Mouse (Mus musculus) forebrain, embryonic 10.5 days (tissue): ENCODE measurements at regions not wholly inside any gene's neighbourhood (a gene's known extent, or its start where the extent isn't known, plus 50 kb on each side); places are given as distances from the start of the nearest gene placed in this dataset.
A peak's percentile ranks its signal among the peaks of the same experiment; 100 is the strongest.

Experiments
- DNase-seq: peaks from one replicate; pipeline ENCODE4 v3.0.0-alpha.2; 2017; ENCODE audit warnings: low spot score; ENCODE audit errors: extremely low spot score
- H3K27ac ChIP-seq: fragments of 300-500 bp; sonication (generic); 2 replicates; pipeline ENCODE4 v1.5.1; 2016; ENCODE audit warnings: mild to moderate bottlenecking
- H3K27me3 ChIP-seq: fragments of 300-500 bp; sonication (generic); 2 replicates; pipeline ENCODE4 v1.6.1; 2016; ENCODE audit warnings: mild to moderate bottlenecking; ENCODE audit not compliant: poor library complexity, severe bottlenecking
- H3K36me3 ChIP-seq: fragments of 300-500 bp; sonication (generic); replicated peaks from 2 replicates; pipeline ENCODE4 v1.6.1; 2016; ENCODE audit warnings: mild to moderate bottlenecking, moderate library complexity
- H3K4me1 ChIP-seq: fragments of 300-500 bp; sonication (generic); 2 replicates; pipeline ENCODE4 v1.6.1; 2016
- H3K4me3 ChIP-seq: fragments of 300-500 bp; sonication (generic); 2 replicates; pipeline ENCODE4 v1.5.1; 2016; ENCODE audit warnings: mild to moderate bottlenecking, moderate library complexity
- H3K9me3 ChIP-seq: fragments of 300-500 bp; sonication (generic); 2 replicates; pipeline ENCODE4 v1.6.1; 2016; ENCODE audit warnings: mild to moderate bottlenecking, moderate library complexity
- WGBS: fragments of 180-500 bp; shearing (Covaris S2); methylation state at CpG from one replicate; pipeline ENCODE4 v1.1.7; 2016; 5-methylcytosine and 5-hydroxymethylcytosine counted together

DNA sequence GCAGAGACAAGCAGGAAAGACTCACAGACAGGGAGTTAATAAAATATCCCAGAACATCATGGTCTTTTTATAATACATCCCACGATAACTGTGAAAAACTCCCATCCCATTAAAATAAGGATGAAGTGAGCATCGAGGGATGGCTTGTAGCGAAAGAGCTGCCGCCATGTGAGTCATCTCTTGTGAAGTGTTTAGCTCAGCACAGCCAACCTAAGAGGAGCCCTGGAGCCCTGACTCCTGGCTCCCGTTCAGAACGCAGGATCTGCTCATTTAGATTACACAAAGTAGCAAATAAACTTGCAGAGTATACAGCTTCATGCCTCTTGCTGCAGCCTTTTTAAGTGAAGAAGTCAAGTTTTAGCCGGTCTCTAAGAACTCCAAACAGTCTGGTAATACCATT lies 209.2 kb upstream of the Ferd3l start:
- H3K27me3 ChIP-seq, result no peaks in the 10 kb centered on the region
- no peak for DNase-seq
- H3K4me3 ChIP-seq, result no peak overlapping the region
- no peaks in the 10 kb centered on the region for H3K9me3 ChIP-seq
- H3K4me1 ChIP-seq, result peaks cover 13% of the 10 kb centered on the region
- WGBS, result 81% methylated on average over 7 of the region's 7 CpGs
- H3K27ac ChIP-seq, result no peak overlapping the region
- no peaks in the 10 kb centered on the region for H3K36me3 ChIP-seq

- DNase-seq, result peak; percentile 23
- H3K27ac ChIP-seq, result no peak overlapping the region
- H3K9me3 ChIP-seq, result no peaks in the 10 kb centered on the region
- no peaks in the 10 kb centered on the region for H3K36me3 ChIP-seq
- no peaks in the 10 kb centered on the region for H3K27me3 ChIP-seq
- WGBS, result 47% methylated on average over 4 of the region's 4 CpGs
- H3K4me3 ChIP-seq, result no peak overlapping the region
- no peaks in the 10 kb centered on the region for H3K4me1 ChIP-seq
These were observed 196.3 kb upstream of the Ferd3l start for GRCm38 (mm10) chr12:33731937-33732336.

GRCm38 (mm10) chr12:33775563-33776468 lies 152.4 kb upstream of the Ferd3l start:
- no peak overlapping the region for H3K27ac ChIP-seq
- H3K4me3 ChIP-seq, result no peak overlapping the region
- H3K27me3 ChIP-seq, result no peaks in the 10 kb centered on the region
- no peak for DNase-seq
- no peaks in the 10 kb centered on the region for H3K9me3 ChIP-seq
- whole genome bisulfite sequencing, result 87% methylated on average over 5 of the region's 5 CpGs
- H3K36me3 ChIP-seq, result no peaks in the 10 kb centered on the region
- no peaks in the 10 kb centered on the region for H3K4me1 ChIP-seq

DNA sequence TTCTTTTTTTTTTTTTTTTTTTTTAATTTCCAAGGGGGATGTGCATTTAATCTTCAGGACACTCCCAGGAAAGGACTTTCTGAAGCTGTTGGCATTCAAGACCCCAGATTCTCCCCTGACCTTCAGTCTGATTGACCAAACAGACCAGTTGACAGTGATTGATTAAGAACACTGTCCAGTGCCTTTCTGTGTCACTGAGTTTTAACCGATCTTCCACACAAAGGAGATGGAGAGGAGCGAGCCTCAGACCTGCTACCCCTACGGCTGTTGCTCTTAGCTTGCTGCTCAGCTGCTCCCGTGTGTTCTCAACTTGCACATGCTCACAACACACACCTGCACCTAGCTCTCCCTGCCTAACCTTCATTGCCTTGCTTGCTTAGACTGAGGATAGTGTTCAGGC lies 149.7 kb upstream of the Ferd3l start:
- Histone ChIP-seq H3K27me3 (no peaks in the 10 kb centered on the region), H3K36me3 (no peaks in the 10 kb centered on the region), H3K27ac (no peak overlapping the region), H3K4me3 (no peak overlapping the region), H3K4me1 (no peaks in the 10 kb centered on the region), H3K9me3 (no peaks in the 10 kb centered on the region)
- DNase-seq, result no peak
- WGBS, result 66% methylated on average over 4 of the region's 4 CpGs

DNA sequence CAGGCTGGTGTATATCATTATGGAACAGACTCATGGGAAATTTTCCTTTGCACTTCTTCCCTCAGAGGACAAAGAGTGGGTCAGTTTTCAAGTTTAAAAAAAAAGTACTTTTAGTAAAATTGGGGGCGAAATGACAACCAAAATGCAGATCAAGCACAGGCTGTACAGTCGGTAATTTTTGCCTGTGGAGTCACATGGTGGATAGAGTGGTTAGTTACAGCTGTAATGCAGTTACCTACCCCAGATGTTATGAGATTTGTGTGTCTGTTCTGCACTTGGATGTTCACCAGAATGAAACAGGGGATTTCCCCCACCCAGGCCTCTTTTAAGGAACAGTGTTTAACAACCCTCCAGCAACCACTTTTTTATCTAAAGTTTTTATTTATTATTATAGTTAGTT lies 148.3 kb upstream of the Ferd3l start:
- whole genome bisulfite sequencing, result 90% methylated on average over 2 of the region's 2 CpGs
- H3K4me3 ChIP-seq, result no peak overlapping the region
- no peaks in the 10 kb centered on the region for H3K9me3 ChIP-seq
- no peaks in the 10 kb centered on the region for H3K27me3 ChIP-seq
- H3K27ac ChIP-seq, result no peak overlapping the region
- no peaks in the 10 kb centered on the region for H3K4me1 ChIP-seq
- no peaks in the 10 kb centered on the region for H3K36me3 ChIP-seq
- no peak for DNase-seq

GRCm38 (mm10) chr12:33804206-33804791 lies 123.9 kb upstream of the Ferd3l start:
- no peak overlapping the region for H3K27ac ChIP-seq
- no peaks in the 10 kb centered on the region for H3K36me3 ChIP-seq
- no peak overlapping the region for H3K4me3 ChIP-seq
- DNase-seq, result no peak
- no peaks in the 10 kb centered on the region for H3K27me3 ChIP-seq
- no peaks in the 10 kb centered on the region for H3K9me3 ChIP-seq
- WGBS, result 92% methylated on average over 10 of the region's 10 CpGs
- H3K4me1 ChIP-seq, result no peaks in the 10 kb centered on the region

DNA sequence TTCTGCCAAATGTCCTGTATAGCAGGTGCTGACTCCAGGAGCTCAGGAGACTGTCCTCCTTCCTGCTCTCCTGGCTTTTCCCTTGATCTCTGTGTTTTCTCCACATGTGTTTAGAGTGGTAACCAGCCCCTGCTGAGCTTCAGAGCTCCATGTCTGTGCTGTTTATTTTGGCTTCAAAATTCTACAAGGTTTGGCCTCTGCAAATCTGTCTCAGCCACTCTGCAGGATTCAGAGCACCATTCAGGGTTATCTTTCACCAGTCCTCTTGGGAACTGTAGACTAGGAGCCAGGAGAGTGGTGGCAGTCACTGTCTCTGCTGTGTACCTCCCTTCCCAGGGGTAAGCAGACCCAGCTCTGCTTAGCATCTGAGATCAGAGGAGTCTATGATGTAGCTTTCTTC lies 102.7 kb upstream of the Ferd3l start:
- DNase-seq, result no peak
- Histone ChIP-seq H3K27ac (no peak overlapping the region), H3K4me3 (no peak overlapping the region), H3K27me3 (no peaks in the 10 kb centered on the region), H3K36me3 (no peaks in the 10 kb centered on the region), H3K4me1 (no peaks in the 10 kb centered on the region), H3K9me3 (no peaks in the 10 kb centered on the region)

- H3K4me3 ChIP-seq, result no peak overlapping the region
- H3K36me3 ChIP-seq, result no peaks in the 10 kb centered on the region
- H3K4me1 ChIP-seq, result peaks cover 18% of the 10 kb centered on the region
- H3K9me3 ChIP-seq, result no peaks in the 10 kb centered on the region
- H3K27ac ChIP-seq, result no peak overlapping the region
- H3K27me3 ChIP-seq, result no peaks in the 10 kb centered on the region
- DNase-seq, result no peak
These were observed 79.1 kb upstream of the Ferd3l start for GRCm38 (mm10) chr12:33849088-33849487.

DNA sequence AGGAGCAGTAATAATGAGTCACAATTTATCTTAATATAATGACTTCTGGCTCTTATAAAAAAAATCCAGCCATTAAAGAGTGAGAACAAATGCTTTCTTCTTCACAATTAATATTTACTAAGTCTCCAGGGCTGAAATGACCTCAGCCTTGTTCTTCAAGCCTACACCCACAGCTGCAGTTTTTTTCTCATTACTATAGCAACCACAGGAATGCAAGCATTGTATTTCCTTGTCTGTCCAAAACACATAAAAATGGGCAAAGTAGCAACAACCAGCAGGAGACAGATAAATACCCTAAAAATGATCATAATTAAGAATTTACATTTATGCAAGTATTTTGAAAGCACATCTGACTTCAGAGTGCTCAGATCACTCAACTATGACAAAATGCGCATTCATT lies 76.5 kb upstream of the Ferd3l start:
- Histone ChIP-seq H3K36me3 (no peaks in the 10 kb centered on the region), H3K4me1 (peaks cover 18% of the 10 kb centered on the region), H3K4me3 (no peak overlapping the region), H3K27me3 (no peaks in the 10 kb centered on the region), H3K27ac (no peak overlapping the region), H3K9me3 (no peaks in the 10 kb centered on the region)
- no peak for DNase-seq
- WGBS, result 75% methylated on average over 1 of the region's 1 CpGs
